ENCODE assay signal across 28 mouse cellular contexts in the genomic region with DNA sequence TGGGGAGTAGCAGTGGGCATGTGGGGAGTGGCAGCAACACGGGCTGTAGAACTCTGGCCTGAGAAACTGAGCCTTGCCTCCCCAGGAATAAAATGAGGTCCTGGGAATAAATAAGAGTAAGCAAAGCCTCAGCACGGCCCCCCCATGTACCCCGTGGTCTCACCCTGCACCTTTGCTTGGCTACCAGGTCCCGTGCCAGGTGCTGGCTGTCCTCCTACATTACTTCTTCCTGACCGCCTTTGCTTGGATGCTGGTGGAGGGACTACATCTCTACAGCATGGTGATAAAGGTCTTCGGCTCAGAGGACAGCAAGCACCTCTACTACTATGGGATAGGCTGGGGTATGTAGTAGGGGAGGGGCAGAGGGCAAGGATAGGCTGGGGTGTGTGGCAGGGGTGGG.
DNase-seq lines count a peak whose midpoint lies in the region; ATAC-seq and TF ChIP-seq lines count a peak whose summit lies in the region.
"Had no signal": no experiment of that assay in that cellular context is flagged by ENCODE, and none has a peak within 500 bp of the region (broad histone marks: within the 10 kb centered on the region; RNA-seq: fewer than 3 reads in every experiment).

No protein-coding gene starts in this region.

- no peak for TF ChIP-seq POLR2A in MEL (IDR thresholded peaks at IDR 0.05; ENCODE audit: control insufficient read depth in 1 of 2, insufficient read depth in 1 of 2, low read depth in 1 of 2, low read length in 2 of 2, poor library complexity in 1 of 2)

- H3K4me1 ChIP-seq in liver, embryonic 11.5 days (replicated peaks; ENCODE audit: control insufficient read depth, insufficient read depth, low read length): peaks cover 10% of the 10 kb centered on the region
- peaks cover 5 to 29% of the 10 kb centered on the region in 2 experiments for H3K4me1 ChIP-seq in MEL (ENCODE audit: control insufficient read depth in 1 of 2, insufficient read depth in 2 of 2, low read length in 2 of 2)
- peaks cover 16 to 35% of the 10 kb centered on the region in 2 experiments; a peak in 3 of 4 replicates for H3K4me1 ChIP-seq in liver, embryonic 14.5 days (replicated peaks; ENCODE audit: control insufficient read depth in 2 of 2, insufficient read depth in 2 of 2, low read length in 1 of 2)

- intact Hi-C loops in left cerebral cortex, postnatal 25 days (cut with DNase I): loop anchor here (2.0 kb wide), 1 partner anchor 405 kb away; the partner anchor contains the start of gene Mmp17

- no peak for TF ChIP-seq RAD21 in MEL (IDR thresholded peaks at IDR 0.05; ENCODE audit: low read depth, low read length)

- no peaks in the 10 kb centered on the region; the same call in 1 of the 2 replicates for H3K79me2 ChIP-seq in MEL (ENCODE audit: control insufficient read depth, insufficient read depth, low read length, poor library complexity)

- H3K27ac ChIP-seq in liver, embryonic 11.5 days (ENCODE audit: low read depth, low read length): no peak overlapping the region
- H3K27ac ChIP-seq in MEL (ENCODE audit: control insufficient read depth, low read depth, low read length): no peak overlapping the region
- no peak overlapping the region for H3K27ac ChIP-seq in liver, embryonic 14.5 days
- H3K27ac ChIP-seq: embryonic facial prominence, embryonic 10.5 days; embryonic facial prominence, embryonic 13.5 days; forebrain, embryonic 12.5 days; forebrain, embryonic 15.5 days; heart, embryonic 15.5 days; hindbrain, embryonic 10.5 days; hindbrain, embryonic 14.5 days; hindbrain, postnatal 0 days had no signal

- H3K4me2 ChIP-seq in liver, embryonic 11.5 days: no peak overlapping the region
- no peak overlapping the region for H3K4me2 ChIP-seq in liver, embryonic 14.5 days (ENCODE audit: low read depth)
- H3K4me2 ChIP-seq: embryonic facial prominence, embryonic 13.5 days; forebrain, embryonic 12.5 days; forebrain, embryonic 15.5 days; heart, embryonic 12.5 days; heart, embryonic 15.5 days; hindbrain, embryonic 14.5 days had no signal

- H3K4me3 ChIP-seq in liver, embryonic 11.5 days (ENCODE audit: low read depth, low read length): no peak overlapping the region
- H3K4me3 ChIP-seq in MEL (ENCODE audit: control insufficient read depth in 1 of 2, insufficient read depth in 1 of 2, low read depth in 2 of 2, low read length in 2 of 2): no peak overlapping the region
- no peak overlapping the region for H3K4me3 ChIP-seq in liver, embryonic 14.5 days (ENCODE audit: insufficient read depth in 1 of 2, low read depth in 2 of 2, low read length in 2 of 2)
- H3K4me3 ChIP-seq: embryonic facial prominence, embryonic 10.5 days; embryonic facial prominence, embryonic 13.5 days; erythroblast, embryonic 14.5 days; forebrain, embryonic 12.5 days; forebrain, embryonic 15.5 days; heart, embryonic 12.5 days; heart, embryonic 15.5 days; hindbrain, embryonic 10.5 days had no signal

- WGBS in liver, embryonic 11.5 days: 86% methylated on average over 6 of the region's 6 CpGs
- WGBS in liver, embryonic 14.5 days (ENCODE audit: insufficient replicate concordance): 68% methylated on average over 6 of the region's 6 CpGs

- H3K36me3 ChIP-seq in liver, embryonic 11.5 days (ENCODE audit: control insufficient read depth, insufficient read depth, low read length): no peaks in the 10 kb centered on the region
- peaks cover 0 to 2% of the 10 kb centered on the region in 2 experiments; a peak in 2 of 4 replicates for H3K36me3 ChIP-seq in MEL (ENCODE audit: control insufficient read depth in 1 of 2, insufficient read depth in 2 of 2, low read length in 2 of 2)
- no peaks in the 10 kb centered on the region for H3K36me3 ChIP-seq in liver, embryonic 14.5 days (replicated peaks; ENCODE audit: control insufficient read depth, insufficient read depth, low read depth)
- H3K36me3 ChIP-seq: embryonic facial prominence, embryonic 10.5 days; embryonic facial prominence, embryonic 13.5 days; forebrain, embryonic 12.5 days; forebrain, embryonic 15.5 days; heart, embryonic 12.5 days; heart, embryonic 15.5 days; hindbrain, embryonic 10.5 days had no signal

- no peak overlapping the region for H3K9ac ChIP-seq in liver, embryonic 11.5 days (ENCODE audit: low read depth, low read length)
- no peak overlapping the region for H3K9ac ChIP-seq in MEL (ENCODE audit: control insufficient read depth, low read depth, low read length, poor library complexity, severe bottlenecking)
- H3K9ac ChIP-seq in liver, embryonic 14.5 days (replicated peaks): no peak overlapping the region
- H3K9ac ChIP-seq: embryonic facial prominence, embryonic 13.5 days; forebrain, embryonic 12.5 days; forebrain, embryonic 15.5 days; heart, embryonic 12.5 days; heart, embryonic 15.5 days; hindbrain, embryonic 14.5 days had no signal

- H3K27me3 ChIP-seq in liver, embryonic 11.5 days (replicated peaks; ENCODE audit: control insufficient read depth, insufficient read depth, low read length): peaks cover 8% of the 10 kb centered on the region
- no peaks in the 10 kb centered on the region for H3K27me3 ChIP-seq in MEL (ENCODE audit: control insufficient read depth in 1 of 2, insufficient read depth in 2 of 2, low read length in 2 of 2)
- H3K27me3 ChIP-seq in liver, embryonic 14.5 days (ENCODE audit: control insufficient read depth, insufficient read depth, low read length): no peaks in the 10 kb centered on the region
- H3K27me3 ChIP-seq: forebrain, embryonic 15.5 days had no signal

- H3K9me3 ChIP-seq in liver, embryonic 11.5 days (ENCODE audit: control insufficient read depth, low read length): no peaks in the 10 kb centered on the region
- no peaks in the 10 kb centered on the region for H3K9me3 ChIP-seq in MEL (replicated peaks; ENCODE audit: insufficient read depth, low read length)
- no peaks in the 10 kb centered on the region for H3K9me3 ChIP-seq in liver, embryonic 14.5 days (ENCODE audit: control insufficient read depth, low read length)
- H3K9me3 ChIP-seq: embryonic facial prominence, embryonic 10.5 days; embryonic facial prominence, embryonic 13.5 days; forebrain, embryonic 12.5 days; forebrain, embryonic 15.5 days; heart, embryonic 12.5 days; heart, embryonic 15.5 days; hindbrain, embryonic 10.5 days had no signal

- TF ChIP-seq CTCF in MEL (IDR thresholded peaks at IDR 0.05 in 2 of 3, conservative IDR thresholded peaks at IDR 0.05 in 1 of 3; ENCODE audit: control insufficient read depth in 1 of 3, insufficient read depth in 1 of 3, low read depth in 2 of 3, low read length in 3 of 3, poor library complexity in 1 of 3, severe bottlenecking in 1 of 3): no peak
- no peak for TF ChIP-seq CTCF in liver, embryonic 14.5 days (IDR thresholded peaks at IDR 0.05; ENCODE audit: low read depth)

- peak; percentile 63 to 68 for DNase-seq in cerebellum, postnatal 10 days
- no peak for DNase-seq in cerebellum, adult 9-10 months
- peak; percentile 36 for DNase-seq in liver
- DNase-seq in liver, embryonic 11.5 days (ENCODE audit: low spot score): no peak
- DNase-seq in MEL (ENCODE audit: low read depth, low spot score): peak; percentile 17
- DNase-seq in liver, embryonic 14.5 days (ENCODE audit: low read depth in 3 of 3, low spot score in 3 of 3): no peak
- no peak for DNase-seq in ovary, postnatal 36 days (ENCODE audit: low spot score)
- no peak for DNase-seq in left cerebral cortex, postnatal 25 days (ENCODE audit: low spot score in 2 of 2)
- DNase-seq: adrenal gland, adult 2 months; adrenal gland, postnatal 14 days; cerebellum, adult 11-12 months; cerebellum, postnatal 36 days; embryo, embryonic 11 days; gastrocnemius, postnatal 25 days; heart, adult 18-20 months; heart, postnatal 10 days; heart, postnatal 36 days had no signal

- ATAC-seq in liver, embryonic 11.5 days (replicated peaks; ENCODE audit: low FRiP score): no peak; the same call in 1 of the 2 replicates
- ATAC-seq in liver, embryonic 14.5 days (ENCODE audit: insufficient read depth): peak; percentile 40; the same call in 1 of the 2 replicates
- ATAC-seq: forebrain, embryonic 15.5 days; hindbrain, postnatal 0 days; inflammation-experienced regulatory T-cells, adult 6 months had no signal

- no peak for TF ChIP-seq EP300 in MEL (IDR thresholded peaks at IDR 0.05; ENCODE audit: low read depth in 1 of 2, low read length in 2 of 2)
- TF ChIP-seq EP300 in liver, embryonic 14.5 days (IDR thresholded peaks at IDR 0.05; ENCODE audit: low read depth): no peak

TF ChIP-seq in MEL, 35 proteins besides CTCF, POLR2A, EP300 and RAD21:
- TF ChIP-seq JUND (IDR thresholded peaks at IDR 0.05; ENCODE audit: low read depth, low read length) (no peak), SIN3A (IDR thresholded peaks at IDR 0.05; ENCODE audit: low read length) (no peak), HCFC1 (IDR thresholded peaks at IDR 0.05; ENCODE audit: low read depth, low read length) (no peak), USF1 (IDR thresholded peaks at IDR 0.05; ENCODE audit: low read depth, low read length) (no peak), MAX (IDR thresholded peaks at IDR 0.05; ENCODE audit: low read length) (no peak), MYB (IDR thresholded peaks at IDR 0.05; ENCODE audit: low read depth, low read length) (no peak), BHLHE40 (IDR thresholded peaks at IDR 0.05; ENCODE audit: borderline replicate concordance, low read depth, low read length) (no peak), ZKSCAN1 (IDR thresholded peaks at IDR 0.05; ENCODE audit: low read depth, low read length) (no peak), CHD1 (IDR thresholded peaks at IDR 0.05; ENCODE audit: low read depth, low read length) (no peak), ZC3H11A (IDR thresholded peaks at IDR 0.05; ENCODE audit: low read depth, low read length) (no peak), KAT2A (conservative IDR thresholded peaks at IDR 0.05; ENCODE audit: low read depth, low read length) (no peak)

Comparison
In these comparisons a context has a peak if more than half of its experiments do, and no peak if none do; other contexts are left out.
1. DNase-seq: peak in cerebellum, postnatal 10 days (2 of 2), liver (single experiment) and MEL (single experiment); none in cerebellum, adult 9-10 months (single experiment), liver, embryonic 11.5 days (single experiment), liver, embryonic 14.5 days (0 of 3), ovary, postnatal 36 days (single experiment) and left cerebral cortex, postnatal 25 days (0 of 2).